Mouse (Mus musculus): ENCODE results near the gene Elfn1. TPM values are rescaled to one million over a fixed set of nuclear protein-coding genes. Genes with fewer than 3 reads are reported as not detected.

The Elfn1 gene
- total and polyA plus RNA-seq, 2 experiments: 0.13 TPM; not detected in 1

DNA sequence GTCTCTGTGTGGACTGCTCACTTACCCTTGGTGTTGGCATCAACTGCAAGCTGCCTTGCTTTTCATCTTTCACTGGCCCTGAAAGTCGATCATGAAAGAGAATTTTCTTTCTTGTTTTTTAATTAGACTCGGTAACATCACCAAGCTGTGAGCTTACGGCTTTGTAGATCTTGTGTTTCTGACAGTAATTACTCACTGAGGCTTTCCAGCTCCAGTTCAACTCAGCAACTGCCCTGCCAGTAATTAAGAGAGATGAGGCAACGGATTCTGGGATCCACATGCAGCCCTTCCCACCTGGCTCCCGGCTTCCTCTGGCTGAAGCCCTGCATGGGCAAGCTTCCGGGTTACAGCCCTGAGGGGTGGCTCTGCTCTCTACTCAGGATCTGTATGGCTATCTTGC is 115.1 kb downstream of the Elfn1 start:
- no peak overlapping the region for H3K9ac ChIP-seq (ENCODE audit: low read depth, low read length)
- peaks cover 10% of the 10 kb centered on the region for H3K4me1 ChIP-seq (ENCODE audit: control insufficient read depth, insufficient read depth, low read length)
- H3K27ac ChIP-seq (replicated peaks; ENCODE audit: insufficient read depth, low read depth, low read length): no peak overlapping the region
- H3K27me3 ChIP-seq (ENCODE audit: control insufficient read depth, insufficient read depth, low read length): no peaks in the 10 kb centered on the region
- no peak overlapping the region for H3K4me3 ChIP-seq (ENCODE audit: insufficient read depth, low read depth, low read length)
- WGBS: 96% methylated on average over 6 of the region's 6 CpGs
- TF ChIP-seq CTCF (IDR thresholded peaks at IDR 0.05; ENCODE audit: low read depth, low read length) (no peak), POLR2A (IDR thresholded peaks at IDR 0.05; ENCODE audit: extremely low read depth, insufficient read depth, low read length) (no peak)
- no peak for DNase-seq (ENCODE audit: extremely low read depth, low read depth, low spot score)
- H3K36me3 ChIP-seq (ENCODE audit: control insufficient read depth, insufficient read depth, low read length): no peaks in the 10 kb centered on the region
- no peaks in the 10 kb centered on the region; the same call in 1 of the 2 replicates for H3K79me2 ChIP-seq (ENCODE audit: control insufficient read depth, insufficient read depth, low read length)

DNA sequence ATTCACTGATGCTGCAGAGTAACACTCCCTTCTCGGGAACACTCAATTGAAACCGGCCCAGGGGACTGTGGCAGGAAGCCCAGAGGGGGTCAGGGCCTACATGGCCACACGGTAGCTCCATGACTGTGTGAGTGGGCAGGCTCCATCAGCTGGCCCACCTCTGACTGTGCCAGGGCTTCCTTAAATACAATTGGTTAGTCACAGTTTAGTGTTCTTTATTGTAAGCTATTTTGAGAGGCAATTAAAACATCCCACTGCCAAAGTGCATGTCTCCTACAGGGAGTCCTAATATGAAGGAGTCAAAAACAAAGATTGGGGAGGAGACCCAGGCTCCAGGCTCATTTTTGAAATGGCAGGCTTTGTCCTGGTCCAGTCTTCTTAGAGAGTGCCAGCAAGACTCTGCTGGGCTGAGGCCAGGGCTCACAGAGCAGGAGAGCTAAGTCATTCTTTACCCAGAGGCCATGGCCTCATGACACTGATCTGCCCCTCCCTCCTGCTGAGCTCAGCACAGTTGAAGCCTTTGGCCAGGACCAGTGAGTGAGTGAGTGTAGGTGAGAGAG is 116.3 kb downstream of the Elfn1 start:
- WGBS: 73% methylated on average over 3 of the region's 3 CpGs
- no peaks in the 10 kb centered on the region; the same call in 1 of the 2 replicates for H3K79me2 ChIP-seq (ENCODE audit: control insufficient read depth, insufficient read depth, low read length)
- peak; percentile 92 for DNase-seq (ENCODE audit: extremely low read depth, low read depth, low spot score)
- H3K4me3 ChIP-seq (ENCODE audit: insufficient read depth, low read depth, low read length): no peak overlapping the region
- no peaks in the 10 kb centered on the region for H3K27me3 ChIP-seq (ENCODE audit: control insufficient read depth, insufficient read depth, low read length)
- H3K27ac ChIP-seq (replicated peaks; ENCODE audit: insufficient read depth, low read depth, low read length): no peak overlapping the region
- H3K4me1 ChIP-seq (ENCODE audit: control insufficient read depth, insufficient read depth, low read length): peaks cover 10% of the 10 kb centered on the region
- TF ChIP-seq CTCF (IDR thresholded peaks at IDR 0.05; ENCODE audit: low read depth, low read length) (no peak), POLR2A (IDR thresholded peaks at IDR 0.05; ENCODE audit: extremely low read depth, insufficient read depth, low read length) (no peak)
- no peaks in the 10 kb centered on the region for H3K36me3 ChIP-seq (ENCODE audit: control insufficient read depth, insufficient read depth, low read length)
- H3K9ac ChIP-seq (ENCODE audit: low read depth, low read length): no peak overlapping the region

Other genes with a start within 250 kb of the Elfn1 start
- gene Micall2, start 171.6 kb upstream of the Elfn1 start, total RNA-seq (2014; rRNA removed): 1.1 and 1.3 TPM in 2 replicates
- gene Micall2, start 171.6 kb upstream of the Elfn1 start, polyA plus RNA-seq (2012; rRNA removed): 0.86 and 1.2 TPM in 2 replicates
- 10.0 and 14.2 TPM in 2 replicates for gene Ints1, start 132.3 kb upstream of the Elfn1 start, total RNA-seq (2014; rRNA removed)
- 23.1 and 25.2 TPM in 2 replicates for gene Ints1, start 132.3 kb upstream of the Elfn1 start, polyA plus RNA-seq (2012; rRNA removed)
- 11.5 and 12.5 TPM in 2 replicates for gene Mafk, start 116.4 kb upstream of the Elfn1 start, total RNA-seq (2014; rRNA removed)
- gene Mafk, start 116.4 kb upstream of the Elfn1 start, polyA plus RNA-seq (2012; rRNA removed): 6.3 and 7.0 TPM in 2 replicates
- gene Tmem184a, start 88.0 kb upstream of the Elfn1 start, total RNA-seq (2014; rRNA removed): 6.5 and 9.3 TPM in 2 replicates
- gene Tmem184a, start 88.0 kb upstream of the Elfn1 start, polyA plus RNA-seq (2012; rRNA removed): 39.2 and 45.1 TPM in 2 replicates
- not detected in 2 replicates for gene Gm26938, start 81.5 kb upstream of the Elfn1 start, total RNA-seq (2014; rRNA removed)
- gene Gm26938, start 81.5 kb upstream of the Elfn1 start, polyA plus RNA-seq (2012; rRNA removed): not detected in 2 replicates
- gene Psmg3, start 81.1 kb upstream of the Elfn1 start, total RNA-seq (2014; rRNA removed): 11.1 and 12.7 TPM in 2 replicates
- 28.5 and 28.8 TPM in 2 replicates for gene Psmg3, start 81.1 kb upstream of the Elfn1 start, polyA plus RNA-seq (2012; rRNA removed)

Data from liver, adult 2 months (tissue).